Mouse (Mus musculus): ENCODE data around the gene Ppp1r21. TPM values are rescaled to one million over a fixed set of nuclear protein-coding genes. Genes with fewer than 3 reads are reported as not detected.

Gene Ppp1r21
- polyA plus RNA-seq, 1 experiment from 2014 or later = 8.0 TPM

- Histone ChIP-seq H3K4me2 (no peak overlapping the region), H3K4me3 (replicated peaks) (no peak overlapping the region), H3K9me3 (replicated peaks) (no peaks in the 10 kb centered on the region), H3K27ac (peak overlapping the region; percentile 24; the same call in 1 of the 2 replicates), H3K4me1 (replicated peaks) (peaks cover 37% of the 10 kb centered on the region), H3K36me3 (peaks cover 25% of the 10 kb centered on the region), H3K9ac (no peak overlapping the region), H3K27me3 (no peaks in the 10 kb centered on the region)
- DNase-seq = no peak
- ATAC-seq (ENCODE audit: low read depth) = no peak
- 43% methylated on average over 10 of the region's 10 CpGs for WGBS (ENCODE audit: insufficient replicate concordance)
Measured at GRCm38 (mm10) chr17:88550981-88551940, 21.3 kb downstream of the Ppp1r21 start.

GRCm38 (mm10) chr17:88552556-88552955 is 22.6 kb downstream of the Ppp1r21 start:
- Histone ChIP-seq H3K27ac (no peak overlapping the region; the same call in 1 of the 2 replicates), H3K36me3 (peaks cover 25% of the 10 kb centered on the region), H3K4me3 (replicated peaks) (no peak overlapping the region), H3K4me2 (no peak overlapping the region), H3K9ac (no peak overlapping the region), H3K9me3 (replicated peaks) (no peaks in the 10 kb centered on the region), H3K4me1 (replicated peaks) (peaks cover 37% of the 10 kb centered on the region), H3K27me3 (no peaks in the 10 kb centered on the region)
- WGBS (ENCODE audit: insufficient replicate concordance) = 40% methylated on average over 6 of the region's 6 CpGs
- ATAC-seq (ENCODE audit: low read depth) = no peak
- no peak for DNase-seq

- WGBS (ENCODE audit: insufficient replicate concordance) = 72% methylated on average over 8 of the region's 8 CpGs
- peaks cover 37% of the 10 kb centered on the region for H3K4me1 ChIP-seq (replicated peaks)
- H3K27me3 ChIP-seq = no peaks in the 10 kb centered on the region
- no peak overlapping the region for H3K27ac ChIP-seq
- H3K4me3 ChIP-seq (replicated peaks) = no peak overlapping the region
- no peak overlapping the region for H3K9ac ChIP-seq
- DNase-seq = no peak
- ATAC-seq (ENCODE audit: low read depth) = no peak
- peaks cover 22% of the 10 kb centered on the region for H3K36me3 ChIP-seq
- H3K4me2 ChIP-seq = no peak overlapping the region
- no peaks in the 10 kb centered on the region for H3K9me3 ChIP-seq (replicated peaks)
Measured at GRCm38 (mm10) chr17:88553001-88553449, 23.1 kb downstream of the Ppp1r21 start.

- Histone ChIP-seq H3K36me3 (peaks cover 22% of the 10 kb centered on the region), H3K27me3 (no peaks in the 10 kb centered on the region), H3K27ac (no peak overlapping the region), H3K4me1 (replicated peaks) (peaks cover 37% of the 10 kb centered on the region), H3K9me3 (replicated peaks) (no peaks in the 10 kb centered on the region), H3K4me3 (replicated peaks) (no peak overlapping the region), H3K4me2 (no peak overlapping the region), H3K9ac (no peak overlapping the region)
- WGBS (ENCODE audit: insufficient replicate concordance) = 74% methylated on average over 11 of the region's 11 CpGs
- DNase-seq (no peak), ATAC-seq (ENCODE audit: low read depth) (no peak)
Measured at GRCm38 (mm10) chr17:88553473-88554087, 23.7 kb downstream of the Ppp1r21 start.

GRCm38 (mm10) chr17:88556176-88556575 is 26.3 kb downstream of the Ppp1r21 start:
- no peaks in the 10 kb centered on the region for H3K27me3 ChIP-seq
- peaks cover 20% of the 10 kb centered on the region; the same call in 1 of the 2 replicates for H3K36me3 ChIP-seq
- no peaks in the 10 kb centered on the region for H3K9me3 ChIP-seq (replicated peaks)
- ATAC-seq (ENCODE audit: low read depth) (no peak), DNase-seq (no peak)
- H3K4me2 ChIP-seq = no peak overlapping the region
- no peak overlapping the region for H3K27ac ChIP-seq
- 79% methylated on average over 13 of the region's 13 CpGs for WGBS (ENCODE audit: insufficient replicate concordance)
- no peak overlapping the region for H3K4me3 ChIP-seq (replicated peaks)
- H3K9ac ChIP-seq = no peak overlapping the region
- H3K4me1 ChIP-seq (replicated peaks) = peaks cover 19% of the 10 kb centered on the region

GRCm38 (mm10) chr17:88556688-88557087 is 26.8 kb downstream of the Ppp1r21 start:
- WGBS (ENCODE audit: insufficient replicate concordance) = 82% methylated on average over 4 of the region's 4 CpGs
- Histone ChIP-seq H3K27ac (no peak overlapping the region), H3K27me3 (no peaks in the 10 kb centered on the region), H3K36me3 (peaks cover 25% of the 10 kb centered on the region; the same call in 1 of the 2 replicates), H3K9ac (no peak overlapping the region), H3K4me2 (no peak overlapping the region), H3K4me3 (replicated peaks) (no peak overlapping the region), H3K9me3 (replicated peaks) (no peaks in the 10 kb centered on the region), H3K4me1 (replicated peaks) (peaks cover 17% of the 10 kb centered on the region)
- ATAC-seq (ENCODE audit: low read depth) = no peak
- DNase-seq = no peak

- Histone ChIP-seq H3K36me3 (peaks cover 27% of the 10 kb centered on the region; the same call in 1 of the 2 replicates), H3K9ac (no peak overlapping the region), H3K4me2 (no peak overlapping the region), H3K4me3 (replicated peaks) (no peak overlapping the region), H3K27ac (no peak overlapping the region), H3K9me3 (replicated peaks) (no peaks in the 10 kb centered on the region), H3K4me1 (replicated peaks) (peaks cover 7% of the 10 kb centered on the region), H3K27me3 (no peaks in the 10 kb centered on the region)
- no peak for ATAC-seq (ENCODE audit: low read depth)
- 57% methylated on average over 13 of the region's 13 CpGs for WGBS (ENCODE audit: insufficient replicate concordance)
- no peak for DNase-seq
Measured at GRCm38 (mm10) chr17:88558168-88558842, 28.4 kb downstream of the Ppp1r21 start.

GRCm38 (mm10) chr17:88563611-88564010 is 33.7 kb downstream of the Ppp1r21 start:
- H3K4me2 ChIP-seq = no peak overlapping the region
- H3K27me3 ChIP-seq = no peaks in the 10 kb centered on the region
- ATAC-seq (ENCODE audit: low read depth) (no peak), DNase-seq (no peak)
- peaks cover 38% of the 10 kb centered on the region for H3K36me3 ChIP-seq
- no peak overlapping the region for H3K9ac ChIP-seq
- no peaks in the 10 kb centered on the region for H3K9me3 ChIP-seq (replicated peaks)
- WGBS (ENCODE audit: insufficient replicate concordance) = 57% methylated on average over 3 of the region's 3 CpGs
- H3K4me3 ChIP-seq (replicated peaks) = no peak overlapping the region
- no peak overlapping the region for H3K27ac ChIP-seq
- H3K4me1 ChIP-seq (replicated peaks) = peaks cover 3% of the 10 kb centered on the region; the same call in 1 of the 2 replicates

- H3K9ac ChIP-seq = no peak overlapping the region
- H3K27ac ChIP-seq = no peak overlapping the region
- no peak for DNase-seq
- H3K9me3 ChIP-seq (replicated peaks) = no peaks in the 10 kb centered on the region
- WGBS (ENCODE audit: insufficient replicate concordance) = 76% methylated on average over 10 of the region's 10 CpGs
- H3K4me2 ChIP-seq = no peak overlapping the region
- no peaks in the 10 kb centered on the region for H3K27me3 ChIP-seq
- peaks cover 55% of the 10 kb centered on the region for H3K36me3 ChIP-seq
- no peak overlapping the region for H3K4me3 ChIP-seq (replicated peaks)
- H3K4me1 ChIP-seq (replicated peaks) = no peaks in the 10 kb centered on the region
- no peak for ATAC-seq (ENCODE audit: low read depth)
Measured at GRCm38 (mm10) chr17:88569807-88570540, 40.1 kb downstream of the Ppp1r21 start.

- H3K9ac ChIP-seq = no peak overlapping the region
- no peaks in the 10 kb centered on the region for H3K9me3 ChIP-seq (replicated peaks)
- H3K36me3 ChIP-seq = peaks cover 56% of the 10 kb centered on the region
- 78% methylated on average over 11 of the region's 11 CpGs for WGBS (ENCODE audit: insufficient replicate concordance)
- H3K27ac ChIP-seq = no peak overlapping the region
- DNase-seq = no peak
- no peaks in the 10 kb centered on the region for H3K27me3 ChIP-seq
- no peak overlapping the region for H3K4me2 ChIP-seq
- H3K4me3 ChIP-seq (replicated peaks) = no peak overlapping the region
- ATAC-seq (ENCODE audit: low read depth) = no peak
- H3K4me1 ChIP-seq (replicated peaks) = no peaks in the 10 kb centered on the region
Measured at GRCm38 (mm10) chr17:88570784-88571183, 40.9 kb downstream of the Ppp1r21 start.
